Mouse (Mus musculus): ENCODE measurements around the gene Tgif1. TPM values are rescaled to one million over a fixed set of nuclear protein-coding genes. Genes with fewer than 3 reads are reported as not detected.

Tgif1 gene
- polyA plus RNA-seq, 1 experiment, result 75.2 TPM

- no peak for TF ChIP-seq E2F4 (IDR thresholded peaks at IDR 0.05; ENCODE audit: insufficient read depth)
- Histone ChIP-seq H3K79me2 (ENCODE audit: control insufficient read depth, insufficient read depth) (peaks cover 92% of the 10 kb centered on the region), H3K27me3 (ENCODE audit: control insufficient read depth, insufficient read depth, insufficient read length) (no peaks in the 10 kb centered on the region), H3K4me2 (ENCODE audit: low read depth) (peak overlapping the region; percentile 82), H3K36me3 (ENCODE audit: control insufficient read depth, insufficient read depth) (peaks cover 53% of the 10 kb centered on the region), H3ac (ENCODE audit: control insufficient read depth, insufficient read length) (no peak overlapping the region), H3K4me3 (no peak overlapping the region)
Measured at GRCm38 (mm10) chr17:70845543-70845942, 7.8 kb downstream of the Tgif1 start.

GRCm38 (mm10) chr17:70844971-70845370 is 8.4 kb downstream of the Tgif1 start:
- H3K4me2 ChIP-seq (ENCODE audit: low read depth), result no peak overlapping the region
- no peak overlapping the region for H3ac ChIP-seq (ENCODE audit: control insufficient read depth, insufficient read length)
- H3K4me3 ChIP-seq, result no peak overlapping the region
- H3K27me3 ChIP-seq (ENCODE audit: control insufficient read depth, insufficient read depth, insufficient read length), result no peaks in the 10 kb centered on the region
- H3K79me2 ChIP-seq (ENCODE audit: control insufficient read depth, insufficient read depth), result peaks cover 90% of the 10 kb centered on the region
- no peak for TF ChIP-seq REST (IDR thresholded peaks at IDR 0.05; ENCODE audit: insufficient read depth, insufficient read length)
- TF ChIP-seq POLR2AphosphoS2 (IDR thresholded peaks at IDR 0.05; ENCODE audit: insufficient read length, low read depth), result no peak
- TF ChIP-seq SRF (IDR thresholded peaks at IDR 0.05; ENCODE audit: control insufficient read depth, insufficient read length, low read depth), result no peak
- no peak for TF ChIP-seq MYOD1 (IDR thresholded peaks at IDR 0.05; ENCODE audit: control insufficient read depth in 1 of 3, insufficient read length in 2 of 3, low read depth in 2 of 3)
- no peak for TF ChIP-seq MAX (IDR thresholded peaks at IDR 0.05; ENCODE audit: low read depth)
- TF ChIP-seq E2F4 (IDR thresholded peaks at IDR 0.05; ENCODE audit: insufficient read depth), result no peak
- no peak for TF ChIP-seq TCF12 (IDR thresholded peaks at IDR 0.05; ENCODE audit: insufficient read depth, poor library complexity, severe bottlenecking)
- no peak for TF ChIP-seq POLR2A (IDR thresholded peaks at IDR 0.05; ENCODE audit: insufficient read length, low read depth)
- TF ChIP-seq CEBPB (IDR thresholded peaks at IDR 0.05; ENCODE audit: insufficient read depth, poor library complexity, severe bottlenecking), result no peak
- TF ChIP-seq TCF3 (IDR thresholded peaks at IDR 0.05; ENCODE audit: insufficient read length, low read depth), result no peak
- TF ChIP-seq MYOG (IDR thresholded peaks at IDR 0.05; ENCODE audit: control insufficient read depth in 1 of 3, insufficient read depth in 1 of 3, insufficient read length in 2 of 3, low read depth in 2 of 3), result no peak
- no peak for TF ChIP-seq USF1 (IDR thresholded peaks at IDR 0.05; ENCODE audit: low read depth)
- H3K36me3 ChIP-seq (ENCODE audit: control insufficient read depth, insufficient read depth), result peaks cover 59% of the 10 kb centered on the region

DNA sequence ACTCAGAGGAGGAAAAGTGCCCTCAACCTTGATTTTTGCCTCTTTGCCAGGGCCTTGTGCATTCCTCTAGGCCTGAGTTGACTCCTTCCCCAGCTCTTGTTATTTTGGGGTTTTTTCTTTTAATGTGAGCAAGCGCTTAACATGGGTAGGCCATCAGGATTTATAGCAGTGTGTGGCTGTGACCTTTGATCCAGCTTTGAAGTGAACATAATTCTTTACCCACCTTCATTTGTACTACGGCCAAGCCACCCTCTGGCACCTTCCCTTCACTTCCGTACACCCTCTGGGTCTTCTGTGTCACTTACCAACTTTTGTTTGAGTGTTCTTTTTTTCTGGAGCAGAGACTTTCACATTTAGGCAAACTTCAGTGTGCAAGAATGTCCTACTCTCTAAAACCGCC is 10.1 kb downstream of the Tgif1 start:
- Histone ChIP-seq H3K4me3 (no peak overlapping the region), H3K36me3 (ENCODE audit: control insufficient read depth, insufficient read depth) (peaks cover 66% of the 10 kb centered on the region), H3K4me2 (ENCODE audit: low read depth) (no peak overlapping the region), H3K79me2 (ENCODE audit: control insufficient read depth, insufficient read depth) (peaks cover 73% of the 10 kb centered on the region), H3K27me3 (ENCODE audit: control insufficient read depth, insufficient read depth, insufficient read length) (no peaks in the 10 kb centered on the region), H3ac (ENCODE audit: control insufficient read depth, insufficient read length) (no peak overlapping the region)
- TF ChIP-seq MYOD1 (IDR thresholded peaks at IDR 0.05; ENCODE audit: control insufficient read depth in 1 of 3, insufficient read length in 2 of 3, low read depth in 2 of 3), result no peak
- TF ChIP-seq POLR2AphosphoS2 (IDR thresholded peaks at IDR 0.05; ENCODE audit: insufficient read length, low read depth), result no peak
- no peak for TF ChIP-seq CEBPB (IDR thresholded peaks at IDR 0.05; ENCODE audit: insufficient read depth, poor library complexity, severe bottlenecking)
- no peak for TF ChIP-seq REST (IDR thresholded peaks at IDR 0.05; ENCODE audit: insufficient read depth, insufficient read length)
- TF ChIP-seq TCF3 (IDR thresholded peaks at IDR 0.05; ENCODE audit: insufficient read length, low read depth), result no peak
- TF ChIP-seq SRF (IDR thresholded peaks at IDR 0.05; ENCODE audit: control insufficient read depth, insufficient read length, low read depth), result no peak
- TF ChIP-seq MAX (IDR thresholded peaks at IDR 0.05; ENCODE audit: low read depth), result no peak
- no peak for TF ChIP-seq TCF12 (IDR thresholded peaks at IDR 0.05; ENCODE audit: insufficient read depth, poor library complexity, severe bottlenecking)
- no peak for TF ChIP-seq E2F4 (IDR thresholded peaks at IDR 0.05; ENCODE audit: insufficient read depth)
- TF ChIP-seq MYOG (IDR thresholded peaks at IDR 0.05; ENCODE audit: control insufficient read depth in 1 of 3, insufficient read depth in 1 of 3, insufficient read length in 2 of 3, low read depth in 2 of 3), result no peak
- no peak for TF ChIP-seq USF1 (IDR thresholded peaks at IDR 0.05; ENCODE audit: low read depth)
- TF ChIP-seq POLR2A (IDR thresholded peaks at IDR 0.05; ENCODE audit: insufficient read length, low read depth), result no peak

GRCm38 (mm10) chr17:70838533-70838932 is 14.8 kb downstream of the Tgif1 start:
- Histone ChIP-seq H3K4me3 (no peak overlapping the region), H3K36me3 (ENCODE audit: control insufficient read depth, insufficient read depth) (peaks cover 48% of the 10 kb centered on the region), H3K27me3 (ENCODE audit: control insufficient read depth, insufficient read depth, insufficient read length) (no peaks in the 10 kb centered on the region), H3ac (ENCODE audit: control insufficient read depth, insufficient read length) (no peak overlapping the region), H3K79me2 (ENCODE audit: control insufficient read depth, insufficient read depth) (peaks cover 26% of the 10 kb centered on the region), H3K4me2 (ENCODE audit: low read depth) (no peak overlapping the region)
- TF ChIP-seq TCF3 (IDR thresholded peaks at IDR 0.05; ENCODE audit: insufficient read length, low read depth) (no peak), USF1 (IDR thresholded peaks at IDR 0.05; ENCODE audit: low read depth) (no peak), POLR2AphosphoS2 (IDR thresholded peaks at IDR 0.05; ENCODE audit: insufficient read length, low read depth) (no peak), TCF12 (IDR thresholded peaks at IDR 0.05; ENCODE audit: insufficient read depth, poor library complexity, severe bottlenecking) (no peak), SRF (IDR thresholded peaks at IDR 0.05; ENCODE audit: control insufficient read depth, insufficient read length, low read depth) (no peak), MYOG (IDR thresholded peaks at IDR 0.05; ENCODE audit: control insufficient read depth in 1 of 3, insufficient read depth in 1 of 3, insufficient read length in 2 of 3, low read depth in 2 of 3) (no peak), REST (IDR thresholded peaks at IDR 0.05; ENCODE audit: insufficient read depth, insufficient read length) (no peak), CEBPB (IDR thresholded peaks at IDR 0.05; ENCODE audit: insufficient read depth, poor library complexity, severe bottlenecking) (no peak), POLR2A (IDR thresholded peaks at IDR 0.05; ENCODE audit: insufficient read length, low read depth) (no peak)

GRCm38 (mm10) chr17:70838031-70838430 is 15.3 kb downstream of the Tgif1 start:
- Histone ChIP-seq H3K79me2 (ENCODE audit: control insufficient read depth, insufficient read depth) (peaks cover 21% of the 10 kb centered on the region), H3K4me3 (no peak overlapping the region), H3K4me2 (ENCODE audit: low read depth) (no peak overlapping the region), H3ac (ENCODE audit: control insufficient read depth, insufficient read length) (no peak overlapping the region), H3K27me3 (ENCODE audit: control insufficient read depth, insufficient read depth, insufficient read length) (no peaks in the 10 kb centered on the region), H3K36me3 (ENCODE audit: control insufficient read depth, insufficient read depth) (peaks cover 43% of the 10 kb centered on the region)
- TF ChIP-seq POLR2AphosphoS2 (IDR thresholded peaks at IDR 0.05; ENCODE audit: insufficient read length, low read depth) (no peak), TCF3 (IDR thresholded peaks at IDR 0.05; ENCODE audit: insufficient read length, low read depth) (no peak), MAX (IDR thresholded peaks at IDR 0.05; ENCODE audit: low read depth) (no peak), POLR2A (IDR thresholded peaks at IDR 0.05; ENCODE audit: insufficient read length, low read depth) (no peak), USF1 (IDR thresholded peaks at IDR 0.05; ENCODE audit: low read depth) (no peak), E2F4 (IDR thresholded peaks at IDR 0.05; ENCODE audit: insufficient read depth) (no peak), SRF (IDR thresholded peaks at IDR 0.05; ENCODE audit: control insufficient read depth, insufficient read length, low read depth) (no peak), TCF12 (IDR thresholded peaks at IDR 0.05; ENCODE audit: insufficient read depth, poor library complexity, severe bottlenecking) (no peak), MYOG (IDR thresholded peaks at IDR 0.05; ENCODE audit: control insufficient read depth in 1 of 3, insufficient read depth in 1 of 3, insufficient read length in 2 of 3, low read depth in 2 of 3) (no peak), REST (IDR thresholded peaks at IDR 0.05; ENCODE audit: insufficient read depth, insufficient read length) (no peak), MYOD1 (IDR thresholded peaks at IDR 0.05; ENCODE audit: control insufficient read depth in 1 of 3, insufficient read length in 2 of 3, low read depth in 2 of 3) (no peak), CEBPB (IDR thresholded peaks at IDR 0.05; ENCODE audit: insufficient read depth, poor library complexity, severe bottlenecking) (no peak)
